Mouse (Mus musculus) CH12.LX (cell line): Measurements from ENCODE around the gene Lhb. TPM values are rescaled to one million over a fixed set of nuclear protein-coding genes. Genes with fewer than 3 reads are reported as not detected.
"Not testable (repeated sequence)": the region's sequence is repeated elsewhere in the genome, so short reads cannot be mapped to it uniquely, and the experiment has no call there.

ENCODE experiments used
- DNase-seq: peaks from one replicate; pipeline ENCODE4 v3.0.0-alpha.2; 2013; ENCODE audit errors: extremely low read depth
- H3K27ac ChIP-seq: 2 replicates; pipeline ENCODE4 v1.5.1; 2012; ENCODE audit warnings: low read depth, mild to moderate bottlenecking, control low read depth, moderate library complexity; ENCODE audit not compliant: insufficient read depth
- H3K27me3 ChIP-seq: replicated peaks from 2 replicates; pipeline ENCODE3; 2012; ENCODE audit warnings: inconsistent platforms
- H3K36me3 ChIP-seq, 2 experiments: replicated peaks in 1 of 2; 2 replicates each; pipeline versions ENCODE3 to v1.6.1; 2012; ENCODE audit warnings: inconsistent platforms in 1 of 2, low read length in 1 of 2, mild to moderate bottlenecking in 1 of 2, mixed read lengths in 1 of 2, moderate library complexity in 1 of 2; ENCODE audit not compliant: control insufficient read depth in 1 of 2, insufficient read depth in 1 of 2
- H3K4me1 ChIP-seq, 2 experiments: 2 replicates each; pipeline ENCODE4 v1.6.1; 2012; ENCODE audit warnings: inconsistent platforms in 1 of 2, moderate library complexity in 1 of 2; ENCODE audit not compliant: insufficient read depth in 2 of 2, control insufficient read depth in 1 of 2
- H3K4me2 ChIP-seq: 2 replicates; pipeline ENCODE4 v1.6.1; 2012; ENCODE audit warnings: low read depth, mild to moderate bottlenecking, control low read depth; ENCODE audit not compliant: poor library complexity, insufficient read depth, severe bottlenecking
- H3K4me3 ChIP-seq, 3 experiments: fragments of 150-350 bp in 1 of 3; sonication (generic) in 1 of 3; replicated peaks in 1 of 3; 2 replicates each; pipeline versions ENCODE3 to v1.5.1; 2011 to 2012; ENCODE audit warnings: low read depth in 2 of 3, low read length in 2 of 3, mild to moderate bottlenecking in 2 of 3, moderate library complexity in 2 of 3, control low read depth in 1 of 3, improper control_type of control experiment in 1 of 3, inconsistent platforms in 1 of 3, mixed read lengths in 1 of 3; ENCODE audit not compliant: poor library complexity in 1 of 3
- H3K79me2 ChIP-seq: replicated peaks from 2 replicates; pipeline ENCODE4 v1.6.1; 2012; ENCODE audit warnings: mild to moderate bottlenecking, moderate library complexity; ENCODE audit not compliant: control insufficient read depth, poor library complexity, insufficient read depth, severe bottlenecking; ENCODE audit errors: extremely low read depth
- H3K9ac ChIP-seq: 2 replicates; pipeline ENCODE4 v1.6.1; 2012; ENCODE audit warnings: low read depth, mild to moderate bottlenecking, control low read depth, moderate library complexity; ENCODE audit not compliant: insufficient read depth
- H3K9me3 ChIP-seq: replicated peaks from 2 replicates; pipeline ENCODE3; 2012; ENCODE audit warnings: low read length, inconsistent platforms, mixed read lengths
- BHLHE40 ChIP-seq: IDR thresholded peaks from 2 replicates; pipeline ENCODE4 v1.6.1; 2011; ENCODE audit warnings: mild to moderate bottlenecking, low read depth, low read length, improper control_type of control experiment
- CHD2 ChIP-seq: IDR thresholded peaks from 2 replicates; pipeline ENCODE4 v1.6.1; 2011; ENCODE audit warnings: low read length, improper control_type of control experiment
- ELF1 ChIP-seq: IDR thresholded peaks from 2 replicates; pipeline ENCODE4 v1.6.1; 2014; ENCODE audit warnings: low read depth, mild to moderate bottlenecking, inconsistent platforms, low read length, improper control_type of control experiment
- ETS1 ChIP-seq: conservative IDR thresholded peaks from 2 replicates; pipeline ENCODE4 v1.6.1; 2012; ENCODE audit warnings: low read depth, mild to moderate bottlenecking, inconsistent platforms, low read length, improper control_type of control experiment, moderate library complexity
- HCFC1 ChIP-seq: IDR thresholded peaks from 2 replicates; pipeline ENCODE4 v1.6.1; 2012; ENCODE audit warnings: low read depth, mild to moderate bottlenecking, inconsistent platforms, low read length, improper control_type of control experiment
- KAT2A ChIP-seq: IDR thresholded peaks from 2 replicates; pipeline ENCODE4 v1.6.1; 2012; ENCODE audit warnings: low read length, improper control_type of control experiment, inconsistent platforms; ENCODE audit not compliant: insufficient replicate concordance
- MAFK ChIP-seq: IDR thresholded peaks from 2 replicates; pipeline ENCODE4 v1.6.1; 2011; ENCODE audit warnings: low read length, improper control_type of control experiment; ENCODE audit not compliant: insufficient replicate concordance
- MAZ ChIP-seq: IDR thresholded peaks from 2 replicates; pipeline ENCODE4 v1.6.1; 2012; ENCODE audit warnings: low read depth, mild to moderate bottlenecking, inconsistent platforms, low read length, improper control_type of control experiment, moderate library complexity
- MEF2A ChIP-seq: IDR thresholded peaks from 2 replicates; pipeline ENCODE4 v1.6.1; 2014; ENCODE audit warnings: low read depth, mild to moderate bottlenecking, inconsistent platforms, low read length, improper control_type of control experiment, borderline replicate concordance
- MXI1 ChIP-seq: IDR thresholded peaks from 2 replicates; pipeline ENCODE4 v1.6.1; 2011; ENCODE audit warnings: mild to moderate bottlenecking, low read depth, low read length, improper control_type of control experiment
- MYC ChIP-seq: IDR thresholded peaks from 2 replicates; pipeline ENCODE4 v1.6.1; 2011; ENCODE audit warnings: low read depth, mild to moderate bottlenecking, improper control_type of control experiment, low read length
- NELFE ChIP-seq: IDR thresholded peaks from 2 replicates; pipeline ENCODE4 v1.6.1; 2011; ENCODE audit warnings: low read depth, low read length, improper control_type of control experiment
- PAX5 ChIP-seq: IDR thresholded peaks from 2 replicates; pipeline ENCODE4 v1.6.1; 2012; ENCODE audit warnings: low read length, inconsistent platforms, mixed read lengths
- POLR2A ChIP-seq: IDR thresholded peaks from 2 replicates; pipeline ENCODE4 v1.6.1; 2011; ENCODE audit warnings: low read depth, mild to moderate bottlenecking, improper control_type of control experiment, low read length
- POLR2AphosphoS2 ChIP-seq: IDR thresholded peaks from 2 replicates; pipeline ENCODE4 v1.6.1; 2011; ENCODE audit warnings: low read depth, low read length, improper control_type of control experiment
- SIN3A ChIP-seq: IDR thresholded peaks from 2 replicates; pipeline ENCODE4 v1.6.1; 2012; ENCODE audit warnings: low read length, improper control_type of control experiment, inconsistent platforms
- SMC3 ChIP-seq: IDR thresholded peaks from 2 replicates; pipeline ENCODE4 v1.6.1; 2011; ENCODE audit warnings: low read depth, low read length, improper control_type of control experiment
- TBP ChIP-seq: conservative IDR thresholded peaks from 2 replicates; pipeline ENCODE4 v1.6.1; 2011; ENCODE audit warnings: low read depth, low read length, improper control_type of control experiment
- TCF12 ChIP-seq: IDR thresholded peaks from 2 replicates; pipeline ENCODE4 v1.6.1; 2014; ENCODE audit warnings: low read depth, mild to moderate bottlenecking, inconsistent platforms, low read length, improper control_type of control experiment
- UBTF ChIP-seq: IDR thresholded peaks from 2 replicates; pipeline ENCODE4 v1.6.1; 2012; ENCODE audit warnings: low read depth, mild to moderate bottlenecking, inconsistent platforms, low read length, improper control_type of control experiment, moderate library complexity
- USF1 ChIP-seq: IDR thresholded peaks from 2 replicates; pipeline ENCODE4 v1.6.1; 2014; ENCODE audit warnings: low read depth, mild to moderate bottlenecking, inconsistent platforms, low read length, improper control_type of control experiment
- USF2 ChIP-seq: conservative IDR thresholded peaks from 2 replicates; pipeline ENCODE4 v1.6.1; 2011; ENCODE audit warnings: low read depth, low read length, improper control_type of control experiment
- ZKSCAN1 ChIP-seq: IDR thresholded peaks from 2 replicates; pipeline ENCODE4 v1.6.1; 2012; ENCODE audit warnings: low read depth, inconsistent platforms, low read length, improper control_type of control experiment, borderline replicate concordance
- ZMIZ1 ChIP-seq: IDR thresholded peaks from 2 replicates; pipeline ENCODE4 v1.6.1; 2012; ENCODE audit warnings: low read depth, mild to moderate bottlenecking, inconsistent platforms, low read length, improper control_type of control experiment
- dilution Hi-C: fragments of 300-500 bp; cut with MboI; formaldehyde crosslinking; loops from 2 replicates; pipeline ENCODE4 v1.14.3; 2020; ENCODE audit warnings: low sequenced_read_pairs; ENCODE audit not compliant: extremely low pct_unique_long_range_greater_than_20kb, extremely low pct_ligation_motif_present
- in situ Hi-C: fragments of 300-500 bp; cut with MboI; formaldehyde crosslinking; loops from 3 replicates; pipeline ENCODE4 v1.14.3; 2019; ENCODE audit warnings: low sequenced_read_pairs, low pct_ligation_motif_present, low pct_unique_long_range_greater_than_20kb, mixed read lengths
- polyA plus RNA-seq: library from polyadenylated mRNA; unstranded; fragments of >175 nt; gene quantifications from 2 replicates; pipeline ENCODE4 v1.2.1, GENCODE M21; 2012; ENCODE audit warnings: low read depth; ENCODE audit not compliant: insufficient read length
- total RNA-seq, 2 experiments: library from RNA; depleted of rRNA; stranded (reverse); fragments of 300-350 nt in 1 of 2; fragments of >200 nt in 1 of 2; gene quantifications; 2 replicates each; pipeline ENCODE4 v1.2.3; 2012 to 2014

Lhb gene
- total and polyA plus RNA-seq, 3 experiments = not detected

GRCm38 (mm10) chr7:45458748-45459563, 38.3 kb downstream of the Lhb start (continued):
- no peak for TF ChIP-seq MAFK
- TF ChIP-seq ETS1 = no peak
- no peak for TF ChIP-seq TBP
- peak; percentile 86; the same call in 1 of the 2 replicates for TF ChIP-seq ZMIZ1
- no peak for TF ChIP-seq ZKSCAN1
- no peak for TF ChIP-seq PAX5
- TF ChIP-seq UBTF = 0 out of 2 replicates have a peak, but pooled peaks have one; percentile 14
- peak; percentile 88; the same call in 1 of the 2 replicates for TF ChIP-seq POLR2AphosphoS2
- no peak for TF ChIP-seq USF2
- no peak for TF ChIP-seq SMC3
- TF ChIP-seq CHD2 = no peak
- no peak for TF ChIP-seq KAT2A
- no peak for TF ChIP-seq MYC

DNA sequence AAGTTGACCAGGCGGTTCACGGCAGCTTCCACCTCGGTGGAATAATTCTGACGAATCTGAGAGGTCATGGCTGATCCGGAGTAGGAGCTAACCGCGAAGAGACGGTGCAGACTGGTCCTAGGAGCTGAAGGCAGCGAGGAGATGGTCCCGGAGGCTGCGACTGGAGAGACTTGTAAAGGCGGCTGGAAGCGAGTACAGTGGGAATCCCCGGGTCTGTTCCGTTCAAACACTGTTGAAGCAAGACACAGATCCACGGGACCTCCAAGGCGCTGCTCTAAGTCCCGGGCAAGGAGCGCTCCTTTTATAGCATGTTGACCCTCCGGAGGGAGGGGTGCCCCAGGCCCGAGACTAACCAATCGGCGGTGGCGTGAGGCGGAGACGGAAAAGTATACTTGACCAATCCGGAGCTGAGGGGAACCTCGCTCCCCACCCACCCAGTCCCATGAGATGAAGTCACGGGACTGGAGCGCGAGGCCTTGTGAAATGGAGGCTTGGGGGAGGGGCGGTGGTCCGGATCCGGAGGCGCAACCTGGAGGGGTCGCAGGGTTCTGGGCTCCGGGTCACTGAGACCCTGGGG, 39.0 kb downstream of the Lhb start, which contains the start of gene Ftl1:
Gene Ftl1, minus strand, starts transcription at position 321 of the 577 bp plus-strand sequence.
- H3K9me3 ChIP-seq, H3K27me3 ChIP-seq, dilution Hi-C loops: not testable (repeated sequence)
- Histone ChIP-seq H3K36me3 (peaks cover 50 to 72% of the 10 kb centered on the region in 2 experiments), H3K27ac (peak within 1 kb of the TSS; percentile 80), H3K4me2 (peak within 1 kb of the TSS; percentile 93), H3K4me3 (peak within 1 kb of the TSS; percentile 76 to 96 (median 77)), H3K79me2 (peaks cover 35% of the 10 kb centered on the region), H3K9ac (peak within 1 kb of the TSS; percentile 91), H3K4me1 (peaks cover 16 to 52% of the 10 kb centered on the region in 2 experiments)
- TF ChIP-seq TCF12 = peak; percentile 63
- peak; percentile 67 for TF ChIP-seq USF1
- peak; percentile 87 for TF ChIP-seq MAZ
- TF ChIP-seq POLR2AphosphoS2 = peak; percentile 86; the same call in 1 of the 2 replicates
- peak; percentile 48; the same call in 1 of the 2 replicates for TF ChIP-seq ELF1
- TF ChIP-seq TBP = peak; percentile 95
- peak; percentile 98 for TF ChIP-seq BHLHE40
- peak; percentile 96 for TF ChIP-seq ZMIZ1
- peak; percentile 38; the same call in 1 of the 2 replicates for TF ChIP-seq SIN3A
- TF ChIP-seq CHD2 = peak; percentile 77; the same call in 1 of the 2 replicates
- peak; percentile 35; the same call in 1 of the 2 replicates for TF ChIP-seq ETS1
- TF ChIP-seq NELFE = peak; percentile 86
- TF ChIP-seq MEF2A = 0 out of 2 replicates have a peak, but pooled peaks have one; percentile 44
- 0 out of 2 replicates have a peak, but pooled peaks have one; percentile 18 for TF ChIP-seq KAT2A
- peak; percentile 91 for TF ChIP-seq POLR2A
- peak; percentile 42 for TF ChIP-seq HCFC1
- peak; percentile 55; the same call in 1 of the 2 replicates for TF ChIP-seq MXI1
- in situ Hi-C loops = loop anchor here (10.0 kb wide), 1 partner anchor 225 kb away; the partner anchor contains the start of gene Ntn5
- DNase-seq = peak; percentile 98
